Mouse (Mus musculus): ENCODE data around the gene Trim33.

The Trim33 gene

GRCm38 (mm10) chr3:103279182-103280149, at the start of gene Trim33:
TSS of gene Trim33 (plus strand) at chr3:103279293.
- peak; percentile 85 for DNase-seq

GRCm38 (mm10) chr3:103232398-103232797, 46.7 kb upstream of the Trim33 start:
- DNase-seq, result no peak

GRCm38 (mm10) chr3:103241524-103241923, 37.6 kb upstream of the Trim33 start:
- no peak for DNase-seq

- no peak for DNase-seq
Observed at GRCm38 (mm10) chr3:103242156-103242555, 36.9 kb upstream of the Trim33 start.

GRCm38 (mm10) chr3:103243491-103243890, 35.6 kb upstream of the Trim33 start:
- peak; percentile 35 for DNase-seq

GRCm38 (mm10) chr3:103246627-103247260, 32.3 kb upstream of the Trim33 start:
- DNase-seq, result no peak

- no peak for DNase-seq
Observed at GRCm38 (mm10) chr3:103256089-103256819, 22.8 kb upstream of the Trim33 start.

- no peak for DNase-seq
Observed at GRCm38 (mm10) chr3:103262802-103263417, 16.2 kb upstream of the Trim33 start.

- DNase-seq, result no peak
Observed at GRCm38 (mm10) chr3:103278561-103279181, 422 bp upstream of the Trim33 start.

GRCm38 (mm10) chr3:103280241-103280761, 1.2 kb downstream of the Trim33 start:
- peak; percentile 50 for DNase-seq

- DNase-seq, result peak; percentile 14
Observed at GRCm38 (mm10) chr3:103280875-103281274, 1.8 kb downstream of the Trim33 start.

GRCm38 (mm10) chr3:103288761-103289160, 9.7 kb downstream of the Trim33 start:
- DNase-seq, result peak; percentile 17

- DNase-seq, result no peak
Observed at GRCm38 (mm10) chr3:103291087-103291486, 12.0 kb downstream of the Trim33 start.

- DNase-seq, result no peak
Observed at GRCm38 (mm10) chr3:103305411-103305982, 26.4 kb downstream of the Trim33 start.

GRCm38 (mm10) chr3:103309252-103309651, 30.2 kb downstream of the Trim33 start:
- no peak for DNase-seq

- no peak for DNase-seq
Observed at GRCm38 (mm10) chr3:103309750-103310149, 30.7 kb downstream of the Trim33 start.

GRCm38 (mm10) chr3:103314291-103314690, 35.2 kb downstream of the Trim33 start:
- DNase-seq, result no peak

GRCm38 (mm10) chr3:103335371-103335770, 56.3 kb downstream of the Trim33 start:
- DNase-seq, result no peak

- DNase-seq, result no peak
Observed at GRCm38 (mm10) chr3:103346658-103347057, 67.6 kb downstream of the Trim33 start.

- DNase-seq, result no peak
Observed at GRCm38 (mm10) chr3:103353518-103353917, 74.4 kb downstream of the Trim33 start.

- no peak for DNase-seq
Observed at GRCm38 (mm10) chr3:103354041-103354440, 74.9 kb downstream of the Trim33 start.

GRCm38 (mm10) chr3:103361150-103361549, 82.1 kb downstream of the Trim33 start:
- no peak for DNase-seq
